Mouse (Mus musculus): ENCODE measurements around the gene Acvrl1.
A peak's percentile ranks its signal among the peaks of the same experiment; 100 is the strongest.

Acvrl1 gene

DNA sequence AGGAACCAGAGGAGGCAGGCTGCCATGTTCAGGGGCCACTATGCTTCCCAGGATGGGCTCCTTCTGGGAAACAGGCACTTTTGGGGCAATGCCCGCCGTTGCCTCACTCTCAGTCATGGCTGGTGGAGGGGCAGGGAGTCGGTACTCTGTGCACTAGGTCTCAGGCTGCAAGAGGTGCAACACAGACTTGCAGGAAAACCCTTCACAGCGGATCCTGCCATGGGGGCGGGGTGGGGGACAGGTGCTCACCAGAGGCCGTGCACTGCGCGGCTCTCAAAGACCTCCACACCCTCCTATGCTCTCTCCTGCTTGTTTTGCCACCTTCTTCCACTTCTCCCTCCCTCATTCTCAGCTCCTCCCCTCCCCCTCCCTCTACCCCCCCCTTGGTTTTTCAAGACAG, 14.3 kb downstream of the Acvrl1 start:
- DNase-seq (ENCODE audit: low spot score): no peak

DNA sequence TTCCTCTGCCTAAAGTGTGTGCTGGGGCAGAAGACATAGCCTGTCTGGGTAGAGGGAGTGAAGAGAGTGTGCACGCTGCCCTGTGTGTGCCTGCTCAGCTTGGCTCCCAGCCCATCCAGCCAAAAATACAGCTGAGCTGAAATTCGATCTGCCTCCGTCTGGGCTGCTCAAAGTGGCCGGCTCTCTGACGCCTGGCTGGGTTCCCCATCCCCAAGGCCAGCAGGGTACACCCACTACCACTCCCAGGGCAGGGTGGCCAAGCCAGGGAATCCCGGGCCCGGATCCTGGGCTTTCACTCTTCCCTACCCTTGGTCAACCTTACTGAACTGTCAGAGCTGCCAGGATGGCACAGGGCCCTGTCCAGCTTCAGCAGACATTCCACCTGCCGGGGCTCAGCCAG, 15.2 kb downstream of the Acvrl1 start:
- peak; percentile 81 for DNase-seq (ENCODE audit: low spot score)

DNA sequence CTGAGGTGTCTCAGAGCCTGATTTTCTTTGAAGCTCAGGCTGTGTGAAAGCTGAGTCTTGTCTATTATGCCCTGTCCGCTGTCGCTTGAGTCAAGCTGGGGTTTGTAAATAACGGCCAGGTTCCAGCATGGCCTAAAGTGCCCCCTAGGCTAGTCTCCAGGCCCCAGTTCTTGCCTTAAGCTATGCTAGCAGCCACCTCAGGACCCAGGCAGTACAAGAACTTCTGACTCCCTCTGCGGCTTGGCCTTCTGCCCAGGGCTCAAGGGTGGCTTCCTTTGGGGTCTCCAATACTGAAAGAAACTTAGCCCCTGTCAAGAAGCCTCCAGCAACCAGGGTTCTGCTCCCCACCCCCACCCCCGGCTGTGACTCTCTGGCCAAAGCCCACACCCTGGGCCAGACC, 15.9 kb downstream of the Acvrl1 start:
- DNase-seq (ENCODE audit: low spot score): no peak

DNA sequence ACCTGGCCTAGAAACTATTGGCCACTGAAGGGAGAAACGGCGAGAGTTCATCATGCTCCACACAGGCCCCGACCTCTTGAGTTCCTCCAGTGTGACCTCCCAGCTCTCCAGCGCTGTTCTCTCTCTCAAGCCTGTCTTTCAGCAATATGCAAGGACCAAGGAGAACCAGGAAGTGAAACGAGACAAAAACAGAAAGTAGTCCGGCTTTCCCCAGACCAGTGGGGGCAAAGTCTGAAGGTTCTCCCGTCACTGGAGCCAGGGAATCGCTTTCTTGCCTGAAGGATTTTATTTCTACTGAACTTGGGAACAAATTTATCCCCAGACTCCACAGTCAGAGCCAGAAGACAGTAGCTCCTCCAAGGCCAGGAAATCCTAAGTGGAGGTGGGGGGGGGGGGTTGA, 16.5 kb downstream of the Acvrl1 start:
- DNase-seq (ENCODE audit: low spot score): no peak

DNA sequence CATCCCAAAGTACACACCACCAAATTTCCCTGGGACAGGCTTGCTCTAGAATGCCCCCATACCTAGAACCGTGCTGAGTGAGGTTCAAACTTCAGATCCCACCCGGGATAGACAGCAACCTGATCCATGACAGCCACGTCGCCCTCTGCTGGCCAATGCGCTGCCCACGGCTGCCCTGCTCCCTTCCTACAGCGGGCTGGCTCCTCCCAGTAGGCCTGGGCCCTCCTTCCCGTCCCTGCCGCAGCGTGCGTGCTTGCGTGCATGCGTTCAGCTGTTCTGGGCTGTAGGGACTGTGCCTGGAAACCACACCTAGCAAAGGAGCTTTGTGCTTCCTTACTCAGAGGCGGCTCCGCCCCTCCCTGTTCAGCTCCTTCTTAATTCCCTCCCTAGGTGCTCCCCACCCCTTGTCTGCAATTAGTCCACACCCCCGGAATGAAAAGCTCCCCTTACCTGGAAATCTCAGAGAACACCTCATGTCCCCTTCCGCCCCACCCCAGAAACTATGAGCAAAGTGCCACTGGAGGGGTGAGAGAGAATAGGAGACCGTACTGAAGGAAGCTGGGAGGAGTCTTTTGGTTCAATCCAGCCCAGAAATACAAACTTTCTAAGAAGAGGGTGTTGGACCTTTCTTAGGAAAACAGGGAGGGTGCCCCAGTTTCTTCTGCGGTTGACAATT, 17.2 kb downstream of the Acvrl1 start:
- DNase-seq (ENCODE audit: low spot score): peak; percentile 77

DNA sequence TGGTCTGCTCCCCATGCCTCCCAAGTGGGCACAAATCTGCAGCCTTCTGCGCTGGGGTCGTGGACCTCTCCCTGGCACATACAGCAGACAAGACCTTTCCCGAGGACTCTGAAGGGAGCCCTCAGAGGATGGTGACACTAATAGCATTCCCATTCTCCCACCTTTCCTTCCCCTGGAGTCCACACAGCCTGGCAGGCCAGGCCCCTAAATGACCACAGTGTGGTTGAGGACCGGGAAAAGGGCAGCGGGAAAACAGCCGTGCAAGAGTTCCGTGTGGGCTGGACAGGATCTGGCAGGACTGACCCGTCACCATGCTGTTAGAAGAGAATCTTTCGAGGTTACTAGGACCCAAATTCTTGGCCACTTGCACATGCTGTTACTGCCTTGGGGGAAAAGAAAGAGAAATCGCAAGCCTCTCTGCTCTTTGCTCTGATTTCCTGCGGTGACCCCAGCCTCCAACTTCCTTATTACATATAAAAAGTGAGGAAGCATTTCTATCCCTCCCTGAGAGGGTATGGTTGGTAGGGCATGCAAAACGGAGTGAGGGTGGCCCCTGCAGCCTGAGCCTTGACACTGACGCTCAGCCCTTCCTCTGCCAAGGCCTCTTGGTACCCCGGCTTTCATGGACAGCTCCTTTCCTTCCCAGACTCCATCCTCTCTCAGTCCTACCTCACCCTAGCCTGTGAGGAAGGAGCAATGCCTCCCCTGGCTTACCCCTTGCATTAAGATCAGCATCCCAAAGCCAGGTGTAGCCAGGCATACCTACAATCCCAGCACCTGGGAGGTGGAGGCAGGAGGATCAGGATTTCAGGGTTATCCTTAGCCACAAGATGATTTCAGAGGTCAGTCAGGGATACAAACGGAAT, 18.0 kb downstream of the Acvrl1 start:
- no peak for DNase-seq (ENCODE audit: low spot score)

DNA sequence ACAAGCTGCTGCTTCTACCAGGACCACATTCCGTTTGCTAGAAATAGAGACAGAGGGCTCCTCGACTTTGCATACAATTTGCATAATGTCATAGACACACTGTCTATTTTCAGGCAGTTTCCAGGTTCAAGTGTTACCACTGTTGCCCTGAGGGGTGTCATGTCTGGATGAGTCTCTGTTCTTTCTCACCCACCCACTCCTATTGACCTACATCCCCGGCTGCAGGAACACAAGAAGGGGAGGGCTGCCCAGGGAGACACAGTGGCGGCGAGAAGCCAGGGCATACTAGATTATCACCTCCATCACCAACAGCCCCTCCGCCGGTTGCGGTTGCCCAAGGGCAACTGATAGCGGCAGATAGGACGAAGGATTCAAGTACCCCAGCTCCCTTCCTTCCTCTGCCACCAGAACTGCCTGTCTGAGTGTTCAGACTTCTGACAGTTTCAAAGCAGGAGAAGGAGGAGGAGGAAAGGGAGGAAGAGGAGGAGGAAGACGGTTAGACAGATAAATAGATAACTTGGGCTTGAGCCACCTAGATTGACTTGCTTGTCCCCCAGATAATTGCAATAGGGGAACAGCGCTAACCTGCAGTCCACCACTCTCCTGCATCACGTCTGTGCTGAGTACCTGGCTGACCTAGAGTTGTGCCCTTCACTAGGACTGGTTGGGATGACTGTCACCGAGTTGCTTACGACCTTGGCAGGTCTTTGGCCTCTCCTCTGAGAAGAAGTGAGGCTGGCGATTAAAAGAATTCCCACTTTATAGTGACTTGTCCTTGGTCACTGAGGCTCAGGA, 19.0 kb downstream of the Acvrl1 start:
- no peak for DNase-seq (ENCODE audit: low spot score)

DNA sequence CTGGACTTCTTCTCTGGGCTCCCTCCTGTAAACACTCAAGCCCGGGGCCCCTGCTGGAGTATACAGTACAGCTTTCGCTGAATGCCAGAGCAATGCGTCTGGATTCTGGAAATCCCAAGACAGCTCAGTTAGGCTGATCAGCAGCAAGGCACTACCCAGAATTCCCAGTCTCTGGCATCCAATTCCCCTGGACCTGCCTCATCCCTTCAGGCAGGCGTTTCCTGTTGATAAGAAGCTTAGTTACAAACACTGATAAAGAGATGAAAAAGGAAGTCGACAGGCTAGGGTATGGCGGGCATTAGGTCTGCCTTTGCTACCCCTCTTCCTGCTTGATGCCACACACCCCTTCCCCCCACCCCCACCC, 19.6 kb downstream of the Acvrl1 start:
- no peak for DNase-seq (ENCODE audit: low spot score)

DNA sequence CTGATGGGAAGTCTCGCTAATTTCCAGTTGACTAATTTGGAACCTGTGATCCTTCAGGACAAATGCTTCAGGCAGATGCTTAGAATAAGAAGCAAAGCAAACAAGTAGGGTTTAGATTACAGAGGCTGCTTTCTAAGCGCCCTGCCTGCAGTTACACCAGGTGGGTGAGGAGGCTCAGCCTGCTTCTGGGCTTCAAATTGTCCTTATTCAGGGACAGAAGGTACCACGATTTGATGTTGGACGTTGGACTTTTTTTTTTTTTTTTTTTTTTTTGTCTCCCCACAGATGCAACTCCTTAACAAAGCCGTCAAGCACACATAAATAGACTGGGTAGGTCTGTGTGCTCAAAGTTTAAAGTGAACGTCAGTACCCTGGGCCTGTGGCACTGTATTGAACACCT, 20.3 kb downstream of the Acvrl1 start:
- no peak for DNase-seq (ENCODE audit: low spot score)

DNA sequence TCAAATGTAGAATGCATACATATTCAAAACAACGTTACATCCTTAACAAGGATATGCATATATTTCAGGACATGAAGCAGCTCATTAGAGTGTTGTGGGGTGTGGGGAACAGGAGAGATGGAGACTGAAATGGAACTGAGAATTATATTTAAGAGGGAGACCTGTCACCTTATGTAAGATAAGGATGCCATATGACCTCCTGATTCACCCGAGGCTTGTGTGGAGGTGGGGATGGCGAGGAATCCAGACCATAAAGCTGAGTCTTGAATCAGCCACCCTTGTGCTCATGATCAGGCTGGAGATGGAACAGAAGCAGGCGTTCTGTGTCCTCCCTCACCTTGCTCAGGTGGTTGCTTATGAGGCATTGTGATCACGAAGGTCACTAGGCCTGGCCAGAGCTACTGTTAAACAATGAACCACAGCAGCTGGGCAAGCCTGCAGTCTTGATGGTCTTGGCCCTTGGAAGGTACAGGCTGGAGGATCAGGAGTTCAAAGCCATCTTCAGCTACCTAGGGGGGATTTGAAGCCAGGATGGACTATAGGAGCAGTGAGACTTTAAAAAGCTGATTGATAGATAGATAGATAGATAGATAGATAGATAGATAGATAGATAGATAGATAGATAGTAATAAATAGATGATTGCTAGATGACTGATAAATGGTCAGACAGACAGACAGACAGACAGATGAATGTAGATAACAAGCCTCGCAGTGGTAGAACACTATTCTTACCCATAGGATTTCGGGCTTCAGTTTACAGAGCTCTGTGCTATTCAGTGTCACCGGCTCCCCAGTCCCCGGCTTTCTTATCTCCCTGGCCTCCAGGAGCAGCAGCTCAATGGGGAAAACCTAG, 23.3 kb downstream of the Acvrl1 start:
- DNase-seq (ENCODE audit: low spot score): no peak

DNA sequence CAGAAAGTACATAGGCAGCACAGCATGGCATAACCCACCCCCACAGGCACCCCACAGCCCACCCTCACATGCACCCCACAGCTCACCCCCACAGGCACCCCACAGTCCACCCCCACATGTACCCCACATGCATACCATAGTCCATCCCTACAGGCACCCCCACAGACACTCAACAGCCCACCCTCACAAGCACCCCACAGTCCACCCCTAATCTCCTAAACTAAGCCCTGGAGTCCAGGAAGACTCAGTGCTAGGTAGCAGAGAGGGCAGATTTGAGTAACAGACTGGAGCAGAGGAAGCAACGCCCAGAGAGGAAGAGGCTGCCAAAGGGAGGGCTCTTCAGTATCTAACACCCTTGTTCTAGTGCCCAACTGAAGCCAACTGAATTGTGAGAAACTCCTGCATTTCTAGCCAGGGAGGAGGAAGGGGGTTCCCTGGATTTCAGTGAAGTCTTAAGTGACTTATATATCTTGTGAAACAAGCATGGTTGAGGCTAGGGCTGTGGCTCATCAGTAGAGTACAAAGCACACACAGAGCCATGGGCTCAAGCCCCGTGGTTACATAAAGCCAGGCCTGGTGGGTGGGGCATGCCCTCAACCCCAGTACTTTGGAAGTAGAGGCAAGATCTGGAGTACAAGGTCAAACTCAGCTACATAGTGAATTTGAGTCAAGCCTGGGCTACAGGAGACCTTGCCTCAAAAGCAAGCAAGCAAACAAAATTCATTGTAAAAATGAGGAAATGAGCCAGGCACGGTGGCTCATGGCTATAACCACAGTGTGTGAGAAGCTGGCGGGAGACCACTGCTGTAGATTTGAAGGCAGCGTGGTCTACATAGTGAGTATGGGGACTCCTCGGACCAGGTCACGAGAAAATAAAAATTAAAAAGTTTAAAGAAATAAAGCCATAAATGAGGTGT, 26.6 kb downstream of the Acvrl1 start:
- peak; percentile 88 for DNase-seq (ENCODE audit: low spot score)

DNA sequence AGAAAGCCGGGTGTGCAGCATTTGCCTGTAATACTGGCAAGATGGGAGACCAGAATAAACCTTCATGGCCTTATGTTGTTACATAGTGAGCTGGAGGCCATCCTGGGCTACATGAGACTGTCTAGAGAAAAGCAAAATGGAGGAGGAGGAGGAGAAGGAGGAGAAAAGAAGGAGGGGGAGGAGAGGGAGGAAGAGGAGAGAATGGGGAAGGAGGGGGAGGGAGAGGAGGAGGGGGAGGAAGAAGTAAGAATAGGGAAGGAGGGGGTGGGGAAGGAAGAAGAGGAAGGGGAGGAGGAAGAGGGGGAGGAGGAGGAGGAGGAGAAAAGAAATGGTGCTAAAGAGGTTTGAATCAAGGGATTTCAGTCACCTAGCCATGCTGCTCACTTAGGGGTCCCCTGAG, 31.8 kb downstream of the Acvrl1 start:
- no peak for DNase-seq (ENCODE audit: low spot score)

DNA sequence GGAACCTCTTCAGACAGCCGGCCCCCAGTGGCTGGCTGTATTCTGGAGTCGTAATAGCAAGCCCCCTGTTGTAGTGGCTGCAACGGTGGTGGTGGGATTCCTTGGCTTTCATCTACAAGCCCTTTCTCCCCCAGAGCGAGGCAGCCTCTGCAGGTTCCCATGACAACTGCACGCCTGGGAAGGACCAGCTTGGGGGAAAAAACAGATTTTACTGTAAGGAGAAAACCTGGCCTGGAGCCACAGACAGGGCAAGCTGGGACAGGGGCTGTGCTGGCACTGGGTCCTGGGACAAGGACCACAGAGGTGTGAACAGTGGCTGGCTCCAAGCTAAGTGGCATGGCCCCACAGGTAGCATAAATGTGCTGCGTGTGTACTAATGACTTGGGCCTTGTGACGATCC, 32.3 kb downstream of the Acvrl1 start:
- no peak for DNase-seq (ENCODE audit: low spot score)

DNA sequence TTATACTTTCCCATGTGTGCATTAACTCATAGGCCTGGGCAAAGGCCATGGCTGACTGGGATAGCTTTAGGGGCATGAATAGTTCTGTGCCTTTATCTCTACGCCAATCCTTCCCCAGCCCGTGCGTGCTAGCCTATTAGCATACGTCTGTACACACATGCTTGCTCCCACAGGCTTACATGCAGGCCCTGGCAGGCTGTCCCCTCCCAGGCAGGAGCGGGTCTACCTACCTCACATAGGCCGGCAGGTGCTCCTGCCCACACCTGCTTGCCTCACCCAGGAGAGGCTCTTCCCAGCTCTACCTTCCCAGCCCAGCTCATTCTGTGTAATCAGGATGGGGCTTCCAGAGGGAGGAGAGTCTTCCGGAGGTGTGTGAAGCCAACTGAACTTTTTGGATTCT, 33.2 kb downstream of the Acvrl1 start:
- no peak for DNase-seq (ENCODE audit: low spot score)

DNA sequence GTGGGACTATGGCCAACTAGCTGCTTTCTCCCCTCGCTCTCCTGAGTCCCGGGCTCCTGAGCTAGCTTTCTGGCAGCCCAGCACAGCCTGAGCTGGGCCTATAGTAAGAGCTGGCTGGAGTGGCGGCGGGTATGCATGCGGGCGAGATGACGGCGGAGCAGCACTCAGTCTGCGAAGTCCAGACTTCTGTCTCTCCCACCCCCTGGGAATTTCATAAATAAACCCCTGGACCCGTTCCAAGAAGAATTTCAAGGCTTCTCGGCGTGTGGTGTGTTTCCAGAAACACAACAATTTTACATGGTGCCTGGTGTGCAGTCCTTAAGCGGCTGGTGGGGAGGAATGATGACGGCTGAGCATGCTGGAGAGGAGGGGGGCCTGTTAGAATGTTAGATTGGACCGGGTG, 34.7 kb downstream of the Acvrl1 start:
- peak; percentile 77 for DNase-seq (ENCODE audit: low spot score)

DNA sequence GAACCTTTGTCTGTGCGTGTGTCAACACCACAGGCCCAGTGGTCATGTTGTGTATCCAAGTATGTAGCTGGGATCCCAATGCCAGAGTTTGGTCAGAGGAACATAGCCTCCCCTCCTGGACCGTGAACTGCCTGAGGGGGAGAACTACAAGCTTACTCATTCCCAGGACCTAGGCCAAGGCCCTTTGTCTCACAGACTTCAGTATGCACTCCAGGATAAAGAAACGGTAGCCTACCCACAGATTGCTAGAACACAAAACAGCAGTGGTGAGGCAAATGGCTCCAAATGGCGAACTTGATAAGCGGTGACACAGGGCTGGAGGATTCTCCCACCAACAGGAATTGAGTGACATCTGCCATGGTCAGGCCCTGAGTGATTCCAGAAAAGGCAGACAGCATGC, 35.5 kb downstream of the Acvrl1 start:
- DNase-seq (ENCODE audit: low spot score): peak; percentile 86

DNA sequence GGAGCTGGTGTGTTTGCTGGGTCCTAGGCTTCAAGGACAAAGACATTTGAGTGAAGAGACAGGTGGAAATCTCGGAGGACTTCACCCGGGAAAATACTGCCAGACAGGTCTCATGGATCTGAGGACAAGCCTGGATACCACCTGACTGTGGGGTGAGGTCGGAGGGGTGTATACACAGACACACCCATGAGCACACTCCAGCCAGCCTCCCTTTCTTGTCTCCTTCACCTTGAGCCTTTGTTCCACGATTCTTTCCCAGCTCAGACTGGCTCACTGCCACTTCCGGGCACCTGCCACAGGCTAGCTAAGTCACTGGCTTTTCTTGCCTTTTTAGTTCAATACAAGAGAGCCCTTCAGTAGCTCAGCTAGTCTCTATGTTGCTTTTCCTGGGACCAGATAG, 36.0 kb downstream of the Acvrl1 start:
- no peak for DNase-seq (ENCODE audit: low spot score)

DNA sequence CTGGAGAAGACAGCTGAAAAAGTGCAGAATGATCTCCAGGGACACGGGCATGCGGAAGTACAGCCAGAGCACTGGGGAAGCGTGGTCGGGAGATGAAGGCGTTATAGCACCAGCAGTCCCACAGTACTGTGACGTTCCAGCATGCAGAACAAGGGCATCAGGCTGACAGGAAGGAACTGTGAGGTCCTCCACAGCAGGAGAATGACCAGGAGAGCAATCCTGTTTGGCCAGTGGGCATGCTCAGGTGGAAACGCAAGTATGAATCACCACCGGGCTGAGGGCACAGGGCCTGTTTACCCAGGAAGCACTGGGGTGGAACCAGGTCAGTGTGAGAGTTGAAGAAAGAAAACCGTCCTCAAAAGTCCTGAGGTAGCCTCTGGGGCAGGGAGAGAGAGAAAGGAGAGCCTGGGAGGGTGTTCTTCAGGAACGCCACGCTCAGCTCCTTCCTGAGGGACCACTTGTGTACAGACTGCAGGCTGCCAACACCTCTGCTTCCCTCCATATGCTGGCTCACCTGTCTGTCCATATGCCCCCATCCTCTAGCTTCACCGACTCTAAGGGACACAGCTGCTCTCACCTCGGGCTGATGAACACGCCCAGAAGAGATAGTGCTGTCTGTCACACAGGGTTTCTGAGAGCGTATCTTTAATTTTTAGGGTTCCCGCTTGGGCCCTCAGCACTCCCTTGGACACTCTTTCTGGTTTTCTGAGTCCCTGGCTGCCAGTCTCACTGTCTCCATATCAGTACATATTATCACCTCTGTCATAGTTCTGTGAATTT, 37.5 kb downstream of the Acvrl1 start:
- DNase-seq (ENCODE audit: low spot score): no peak

DNA sequence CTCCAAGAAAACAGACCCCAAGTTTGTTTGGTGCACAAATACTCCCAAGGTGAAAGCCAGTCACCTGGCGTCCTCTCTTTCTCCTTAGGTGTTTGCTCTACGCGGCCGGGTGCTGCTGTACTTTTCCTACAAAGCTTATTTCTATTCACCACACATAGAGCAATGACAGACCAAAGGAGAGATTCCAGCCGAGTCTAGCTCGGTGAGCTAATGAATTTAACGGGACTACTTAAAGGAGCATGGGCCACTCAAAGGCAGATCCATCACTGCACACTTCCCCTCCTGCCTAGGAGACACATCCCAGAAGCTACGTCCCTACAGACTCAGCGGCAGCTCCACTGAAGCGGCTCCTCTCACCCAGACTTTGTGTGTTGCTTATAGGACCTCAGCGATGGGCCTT, 39.2 kb downstream of the Acvrl1 start:
- no peak for DNase-seq (ENCODE audit: low spot score)

DNA sequence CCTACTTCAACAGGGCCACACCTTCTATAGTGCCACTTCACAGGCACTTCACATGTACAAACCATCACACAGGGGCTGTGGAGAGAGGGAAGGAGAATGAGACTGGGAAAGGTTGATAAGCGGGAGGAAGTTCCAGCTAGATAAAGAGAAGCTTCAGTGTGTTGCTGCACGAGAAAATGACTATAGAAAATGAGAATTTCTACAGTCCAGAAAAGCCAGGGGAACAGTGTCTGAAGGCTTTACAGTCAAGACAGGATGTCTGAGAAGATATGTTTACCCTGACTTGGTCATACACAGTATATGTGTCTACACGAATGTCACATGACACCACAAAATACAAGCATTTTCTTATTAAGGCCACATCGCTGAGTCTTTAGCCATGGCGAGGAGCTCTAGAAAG, 41.6 kb downstream of the Acvrl1 start:
- DNase-seq (ENCODE audit: low spot score): no peak

Data from adipocyte (in vitro differentiated cells).